In the genomic region with DNA sequence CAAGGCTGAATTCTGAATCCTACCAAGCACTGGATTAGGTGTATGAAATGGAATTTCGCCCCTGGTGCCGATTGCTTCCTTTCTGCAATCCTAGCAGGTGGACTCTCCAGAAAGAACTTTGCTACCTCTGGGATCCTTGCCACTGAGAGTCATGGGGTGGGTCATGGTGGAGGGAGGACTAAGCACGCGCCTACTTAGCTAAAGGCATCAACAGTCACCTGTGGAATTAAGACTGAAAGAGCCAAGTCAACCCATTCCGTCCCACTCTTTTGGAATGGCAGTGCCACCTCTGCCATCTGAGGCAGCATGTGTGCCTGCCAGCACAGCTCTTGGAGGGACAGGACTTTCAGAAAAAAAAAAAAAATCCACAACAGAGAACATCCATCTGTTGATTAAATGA, we compare ENCODE assay signal across 9 mouse cellular contexts. TPM values are rescaled to one million over a fixed set of nuclear protein-coding genes. Genes with fewer than 3 reads are reported as not detected.
A peak's percentile ranks its signal among the peaks of the same experiment; 100 is the strongest.
DNase-seq lines count a peak whose midpoint lies in the region; ATAC-seq lines count a peak whose summit lies in the region.
"Had no signal": no experiment of that assay in that cellular context is flagged by ENCODE, and none has a peak within 500 bp of the region (broad histone marks: within the 10 kb centered on the region; RNA-seq: fewer than 3 reads in every experiment).

No protein-coding gene starts in this region.

- peak overlapping the region; percentile 69 for H3K4me3 ChIP-seq in kidney, embryonic 15.5 days (replicated peaks)
- peak overlapping the region; percentile 60 for H3K4me3 ChIP-seq in embryonic facial prominence, embryonic 10.5 days
- peak overlapping the region; percentile 69; the same call in 1 of the 2 replicates for H3K4me3 ChIP-seq in hindbrain, embryonic 11.5 days (ENCODE audit: low read depth, low read length)
- H3K4me3 ChIP-seq in midbrain, embryonic 16.5 days (ENCODE audit: low read depth, low read length): peak overlapping the region; percentile 62

- ATAC-seq in kidney, embryonic 15.5 days (replicated peaks; ENCODE audit: low FRiP score): no peak
- ATAC-seq in hindbrain, embryonic 11.5 days (ENCODE audit: low FRiP score): no peak
- ATAC-seq in midbrain, embryonic 16.5 days: no peak

- 19% methylated on average over 5 of the region's 5 CpGs for WGBS in kidney, embryonic 15.5 days
- WGBS in embryonic facial prominence, embryonic 10.5 days: 15% methylated on average over 5 of the region's 5 CpGs
- 16% methylated on average over 5 of the region's 5 CpGs for WGBS in hindbrain, embryonic 11.5 days
- WGBS in midbrain, embryonic 16.5 days: 15% methylated on average over 5 of the region's 5 CpGs

- H3K27ac ChIP-seq in kidney, embryonic 15.5 days: no peak overlapping the region
- no peak overlapping the region for H3K27ac ChIP-seq in embryonic facial prominence, embryonic 10.5 days (replicated peaks)
- H3K27ac ChIP-seq in hindbrain, embryonic 11.5 days (ENCODE audit: low read depth, low read length): no peak overlapping the region
- no peak overlapping the region; the same call in 1 of the 2 replicates for H3K27ac ChIP-seq in midbrain, embryonic 16.5 days (ENCODE audit: low read length)

- H3K36me3 ChIP-seq in kidney, embryonic 15.5 days: no peaks in the 10 kb centered on the region
- H3K36me3 ChIP-seq in embryonic facial prominence, embryonic 10.5 days (replicated peaks): no peaks in the 10 kb centered on the region
- H3K36me3 ChIP-seq in hindbrain, embryonic 11.5 days (ENCODE audit: control insufficient read depth, insufficient read depth, low read length): no peaks in the 10 kb centered on the region
- no peaks in the 10 kb centered on the region for H3K36me3 ChIP-seq in midbrain, embryonic 16.5 days (ENCODE audit: control insufficient read depth, insufficient read depth, low read length)

- peak overlapping the region; percentile 96 for H3K4me2 ChIP-seq in kidney, embryonic 15.5 days
- peak overlapping the region; percentile 85; the same call in 1 of the 2 replicates for H3K4me2 ChIP-seq in hindbrain, embryonic 11.5 days (replicated peaks; ENCODE audit: low read depth, low read length)
- peak overlapping the region; percentile 64 for H3K4me2 ChIP-seq in midbrain, embryonic 16.5 days (ENCODE audit: low read length)

- H3K27me3 ChIP-seq in kidney, embryonic 15.5 days: peaks cover 90% of the 10 kb centered on the region
- peaks cover 99% of the 10 kb centered on the region for H3K27me3 ChIP-seq in embryonic facial prominence, embryonic 10.5 days (replicated peaks; ENCODE audit: low read depth, poor library complexity, severe bottlenecking)
- peaks cover 18% of the 10 kb centered on the region for H3K27me3 ChIP-seq in hindbrain, embryonic 11.5 days (ENCODE audit: control insufficient read depth, insufficient read depth, low read length)
- H3K27me3 ChIP-seq in midbrain, embryonic 16.5 days (ENCODE audit: control insufficient read depth, insufficient read depth, low read depth, low read length): no peaks in the 10 kb centered on the region

- peaks cover 28% of the 10 kb centered on the region for H3K4me1 ChIP-seq in kidney, embryonic 15.5 days
- peaks cover 25% of the 10 kb centered on the region for H3K4me1 ChIP-seq in embryonic facial prominence, embryonic 10.5 days
- H3K4me1 ChIP-seq in hindbrain, embryonic 11.5 days (replicated peaks; ENCODE audit: control insufficient read depth, insufficient read depth, low read length): no peaks in the 10 kb centered on the region
- peaks cover 45% of the 10 kb centered on the region for H3K4me1 ChIP-seq in midbrain, embryonic 16.5 days (ENCODE audit: control insufficient read depth, insufficient read depth, low read length)

- no peaks in the 10 kb centered on the region for H3K9me3 ChIP-seq in kidney, embryonic 15.5 days (replicated peaks)
- H3K9me3 ChIP-seq in embryonic facial prominence, embryonic 10.5 days: no peaks in the 10 kb centered on the region
- no peaks in the 10 kb centered on the region for H3K9me3 ChIP-seq in hindbrain, embryonic 11.5 days (ENCODE audit: control insufficient read depth, low read length)
- H3K9me3 ChIP-seq in midbrain, embryonic 16.5 days (replicated peaks; ENCODE audit: control insufficient read depth, low read length, poor library complexity, severe bottlenecking): no peaks in the 10 kb centered on the region

- H3K9ac ChIP-seq in kidney, embryonic 15.5 days: no peak overlapping the region
- H3K9ac ChIP-seq in hindbrain, embryonic 11.5 days (ENCODE audit: low read depth, low read length): no peak overlapping the region
- peak overlapping the region; percentile 64 for H3K9ac ChIP-seq in midbrain, embryonic 16.5 days (ENCODE audit: low read depth, low read length)

- DNase-seq in kidney, adult 18-20 months: no peak
- no peak for DNase-seq in embryonic facial prominence, embryonic 10.5 days (ENCODE audit: low spot score)
- no peak for DNase-seq in hindbrain, embryonic 11.5 days (ENCODE audit: low spot score)
- DNase-seq in frontal cortex, postnatal 10 days (ENCODE audit: low spot score in 2 of 2): no peak
- no peak for DNase-seq in right cerebral cortex, postnatal 14 days
- no peak for DNase-seq in spleen, postnatal 4 days (ENCODE audit: low spot score in 2 of 2)
- DNase-seq: retina, postnatal 1 day had no signal

RNA-seq across cellular contexts. Expression of a gene that starts 4.1 kb away (rescaled TPM):
- polyA plus RNA-seq in kidney, embryonic 15.5 days (2015; fragmentation: Nextera tagmentation; extraction: Ambion mirVana): 3.1 and 3.4 TPM in 2 replicates
- polyA plus RNA-seq in embryonic facial prominence, embryonic 10.5 days (2016; fragmentation: Nextera tagmentation; extraction: Ambion mirVana): 2.3 and 2.8 TPM in 2 replicates
- 8.4 and 10.6 TPM in 2 replicates for polyA plus RNA-seq in hindbrain, embryonic 11.5 days (2014; fragmentation: Nextera tagmentation; extraction: Ambion mirVana)
- polyA plus RNA-seq in midbrain, embryonic 16.5 days (2015; fragmentation: Nextera tagmentation; extraction: Ambion mirVana): 54.0 and 55.2 TPM in 2 replicates
